Mouse (Mus musculus): ENCODE measurements around the gene Dcaf11.

Gene Dcaf11

GRCm38 (mm10) chr14:55616844-55617243 lies 57.0 kb downstream of the Dcaf11 start:
- DNase-seq (ENCODE audit: low spot score in 2 of 2) = no peak

DNA sequence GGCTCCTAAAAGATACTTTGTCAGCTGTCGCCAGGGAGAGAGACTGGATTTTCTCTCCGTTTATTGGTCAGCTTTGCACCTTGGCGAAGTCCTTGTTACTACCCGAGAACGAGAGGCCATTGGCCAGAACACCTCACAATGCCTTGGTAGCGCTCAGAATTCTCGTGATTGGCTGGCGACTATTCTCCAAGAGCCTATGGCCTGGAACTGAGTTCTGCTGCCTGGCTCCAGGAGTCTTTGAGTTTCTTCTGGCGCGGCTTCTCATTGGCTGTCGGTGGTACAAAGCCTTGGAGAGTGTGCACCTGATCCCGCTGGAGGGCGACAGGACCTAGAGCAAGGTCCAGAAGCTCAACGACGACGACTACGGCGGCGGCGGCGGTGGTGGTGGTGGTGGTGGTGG lies 58.0 kb downstream of the Dcaf11 start, which contains the start of gene Rec8:
Gene Rec8, plus strand, starts transcription at position 216 of the 400 bp plus-strand sequence.
- DNase-seq (ENCODE audit: low spot score in 2 of 2) = no peak

GRCm38 (mm10) chr14:55618486-55619195 lies 58.8 kb downstream of the Dcaf11 start:
- no peak for DNase-seq (ENCODE audit: low spot score in 2 of 2)
